Mouse (Mus musculus): Measurements from ENCODE around the gene Arid3b.

Gene Arid3b

DNA sequence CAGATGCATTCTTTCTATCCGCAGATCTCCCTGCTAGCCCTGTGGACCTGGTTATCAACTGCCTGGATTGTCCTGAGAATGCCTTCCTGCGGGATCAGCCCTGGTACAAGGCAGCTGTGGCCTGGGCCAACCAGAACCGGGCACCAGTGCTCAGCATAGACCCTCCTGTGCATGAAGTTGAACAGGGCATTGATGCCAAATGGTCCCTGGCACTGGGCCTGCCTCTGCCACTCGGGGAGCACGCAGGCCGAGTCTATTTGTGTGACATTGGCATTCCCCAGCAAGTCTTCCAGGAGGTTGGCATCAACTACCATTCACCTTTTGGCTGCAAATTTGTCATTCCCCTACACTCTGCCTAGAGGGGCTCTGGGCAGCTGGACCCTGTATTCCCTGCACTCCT lies 88.5 kb downstream of the Arid3b start:
- DNase-seq (ENCODE audit: extremely low spot score) = no peak

DNA sequence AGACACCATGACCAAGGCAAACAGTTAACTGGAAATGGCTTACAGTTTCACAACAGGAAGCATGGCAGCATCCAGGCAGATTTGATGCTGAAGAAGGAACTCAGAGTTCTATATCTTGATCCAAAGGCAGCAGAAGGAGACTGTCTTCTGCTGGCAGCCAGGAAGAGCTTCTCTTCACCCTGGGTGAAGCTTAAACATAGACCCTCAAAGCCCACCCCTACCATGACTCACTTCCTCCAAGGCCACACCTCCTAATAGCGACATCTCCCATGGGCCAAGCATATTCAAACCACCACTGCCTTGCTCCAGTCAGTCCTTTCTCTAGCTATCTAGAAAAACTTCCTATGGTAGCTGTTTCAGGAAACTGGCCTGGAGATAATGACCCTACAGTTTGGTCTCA lies 89.5 kb downstream of the Arid3b start:
- DNase-seq (ENCODE audit: extremely low spot score) = no peak

DNA sequence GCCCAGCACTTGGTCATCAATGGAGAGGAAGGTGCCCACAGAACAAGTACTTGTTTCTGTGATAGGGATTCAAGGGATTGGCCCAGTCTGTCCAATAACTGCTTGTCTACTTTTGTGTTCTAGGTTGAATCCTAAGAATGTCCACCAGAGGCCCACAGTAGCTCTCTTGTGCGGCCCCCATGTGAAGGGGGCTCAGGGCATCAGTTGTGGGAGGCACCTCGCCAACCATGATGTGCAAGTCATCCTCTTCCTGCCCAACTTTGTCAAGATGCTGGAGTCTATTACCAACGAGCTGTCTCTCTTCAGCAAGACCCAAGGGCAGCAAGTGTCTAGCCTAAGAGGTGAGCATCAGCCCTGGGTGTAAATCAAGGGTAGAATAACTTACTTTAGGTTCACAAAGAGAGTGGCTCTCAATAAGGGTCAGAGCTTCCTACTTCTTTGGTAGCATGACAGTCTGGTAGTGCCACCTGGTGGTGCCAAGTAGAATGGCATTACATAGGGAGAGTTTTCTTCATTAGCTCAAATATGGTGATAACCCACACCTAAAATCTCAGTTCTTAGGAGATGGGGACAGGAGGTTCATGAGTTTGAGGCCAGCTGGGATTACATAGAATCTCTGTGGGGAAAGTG lies 92.0 kb downstream of the Arid3b start:
- peak; percentile 42 for DNase-seq (ENCODE audit: extremely low spot score)
